Mouse (Mus musculus): ENCODE results near the gene Cartpt. TPM values are rescaled to one million over a fixed set of nuclear protein-coding genes. Genes with fewer than 3 reads are reported as not detected.
"Not testable (repeated sequence)": the region's sequence is repeated elsewhere in the genome, so short reads cannot be mapped to it uniquely, and the experiment has no call there.

The Cartpt gene
- polyA plus RNA-seq, 1 experiment from 2014 or later, result not detected

GRCm38 (mm10) chr13:99899670-99900556, 978 bp downstream of the Cartpt start:
- WGBS (ENCODE audit: insufficient replicate concordance), result 11% methylated on average over 38 of the region's 38 CpGs
- TF ChIP-seq EP300 (IDR thresholded peaks at IDR 0.05; ENCODE audit: low read depth), result no peak
- TF ChIP-seq CTCF (IDR thresholded peaks at IDR 0.05; ENCODE audit: low read depth), result no peak
- Histone ChIP-seq H3K4me1 (ENCODE audit: insufficient read depth) (no peaks in the 10 kb centered on the region), H3K27me3 (ENCODE audit: insufficient read depth, low read length) (peaks cover 29% of the 10 kb centered on the region), H3K9ac (replicated peaks) (no peak overlapping the region), H3K4me3 (ENCODE audit: low read depth, low read length) (no peak overlapping the region), H3K4me2 (ENCODE audit: low read depth, low read length) (no peak overlapping the region), H3K36me3 (replicated peaks; ENCODE audit: insufficient read depth, low read length) (no peaks in the 10 kb centered on the region), H3K9me3 (ENCODE audit: low read length) (no peaks in the 10 kb centered on the region), H3K27ac (ENCODE audit: low read depth) (no peak overlapping the region)
- ATAC-seq, result no peak
- DNase-seq, result no peak

- H3K4me3 ChIP-seq (ENCODE audit: low read depth, low read length), result no peak overlapping the region
- DNase-seq, result no peak
- no peak overlapping the region for H3K4me2 ChIP-seq (ENCODE audit: low read depth, low read length)
- peaks cover 29% of the 10 kb centered on the region for H3K27me3 ChIP-seq (ENCODE audit: insufficient read depth, low read length)
- no peaks in the 10 kb centered on the region for H3K9me3 ChIP-seq (ENCODE audit: low read length)
- TF ChIP-seq CTCF (IDR thresholded peaks at IDR 0.05; ENCODE audit: low read depth) (no peak), EP300 (IDR thresholded peaks at IDR 0.05; ENCODE audit: low read depth) (no peak)
- H3K36me3 ChIP-seq (replicated peaks; ENCODE audit: insufficient read depth, low read length), result no peaks in the 10 kb centered on the region
- no peak overlapping the region for H3K9ac ChIP-seq (replicated peaks)
- no peaks in the 10 kb centered on the region for H3K4me1 ChIP-seq (ENCODE audit: insufficient read depth)
- WGBS (ENCODE audit: insufficient replicate concordance), result 18% methylated on average over 14 of the region's 14 CpGs
- ATAC-seq, result no peak
- H3K27ac ChIP-seq (ENCODE audit: low read depth), result no peak overlapping the region
Measured at GRCm38 (mm10) chr13:99898816-99899215, 2.1 kb downstream of the Cartpt start.

DNA sequence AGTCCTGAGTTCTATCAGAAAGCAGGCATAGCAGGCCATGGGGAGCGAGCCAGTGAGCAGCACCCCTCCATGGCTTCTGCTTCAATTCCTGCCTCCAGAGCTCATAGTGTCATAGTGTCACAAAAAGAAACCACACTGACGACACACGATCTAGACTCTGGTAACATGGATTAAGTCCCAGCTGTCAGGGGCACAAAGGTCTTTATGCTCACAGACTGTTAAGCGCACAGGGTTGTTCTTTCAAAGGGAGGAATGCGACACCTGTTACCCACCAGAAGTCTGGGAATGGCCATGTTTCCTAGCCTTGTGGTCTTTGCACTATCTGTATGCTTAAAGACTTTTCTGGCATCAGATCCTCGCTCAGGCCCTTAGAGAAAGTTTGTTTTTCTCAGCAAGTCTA, 15.3 kb downstream of the Cartpt start:
- H3K4me2 ChIP-seq (ENCODE audit: low read depth, low read length), result no peak overlapping the region
- H3K9ac ChIP-seq (replicated peaks), result no peak overlapping the region
- TF ChIP-seq CTCF (IDR thresholded peaks at IDR 0.05; ENCODE audit: low read depth), result no peak
- TF ChIP-seq EP300 (IDR thresholded peaks at IDR 0.05; ENCODE audit: low read depth), result no peak
- 0 out of 2 replicates have a peak, but pooled peaks cover 3% of the 10 kb centered on the region for H3K27me3 ChIP-seq (ENCODE audit: insufficient read depth, low read length)
- H3K4me3 ChIP-seq (ENCODE audit: low read depth, low read length), result no peak overlapping the region
- no peaks in the 10 kb centered on the region for H3K9me3 ChIP-seq (ENCODE audit: low read length)
- H3K36me3 ChIP-seq (replicated peaks; ENCODE audit: insufficient read depth, low read length), result no peaks in the 10 kb centered on the region
- WGBS (ENCODE audit: insufficient replicate concordance), result 74% methylated on average over 6 of the region's 6 CpGs
- no peaks in the 10 kb centered on the region for H3K4me1 ChIP-seq (ENCODE audit: insufficient read depth)
- H3K27ac ChIP-seq (ENCODE audit: low read depth), result no peak overlapping the region
- DNase-seq, result no peak
- ATAC-seq, result no peak

DNA sequence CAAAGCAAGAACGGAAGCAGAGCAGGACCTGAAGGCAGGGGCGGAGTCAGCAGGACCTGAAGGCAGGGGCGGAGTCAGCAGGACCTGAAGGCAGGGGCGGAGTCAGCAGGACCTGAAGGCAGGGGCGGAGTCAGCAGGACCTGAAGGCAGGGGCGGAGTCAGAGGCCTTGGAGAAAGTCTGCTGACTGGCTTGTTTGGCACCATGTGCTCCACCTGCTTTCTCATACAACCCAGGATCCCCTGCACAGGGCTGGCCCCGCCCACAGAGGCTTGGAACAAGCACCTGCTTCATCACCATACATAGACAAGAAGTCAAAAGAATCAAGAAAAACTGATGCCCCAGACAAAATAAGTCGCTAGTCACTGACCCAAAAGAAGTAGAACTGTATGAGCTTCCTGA, 19.1 kb downstream of the Cartpt start:
- H3K36me3 ChIP-seq (replicated peaks; ENCODE audit: insufficient read depth, low read length); H3K27me3 ChIP-seq (ENCODE audit: insufficient read depth, low read length); H3K4me2 ChIP-seq (ENCODE audit: low read depth, low read length); DNase-seq; ATAC-seq; H3K9me3 ChIP-seq (ENCODE audit: low read length); H3K4me3 ChIP-seq (ENCODE audit: low read depth, low read length); H3K4me1 ChIP-seq (ENCODE audit: insufficient read depth); H3K27ac ChIP-seq (ENCODE audit: low read depth); H3K9ac ChIP-seq (replicated peaks): not testable (repeated sequence)
- WGBS (ENCODE audit: insufficient replicate concordance), result 58% methylated on average over 8 of the region's 8 CpGs

GRCm38 (mm10) chr13:99879696-99880095, 21.2 kb downstream of the Cartpt start:
- Histone ChIP-seq H3K27ac (ENCODE audit: low read depth) (no peak overlapping the region), H3K4me2 (ENCODE audit: low read depth, low read length) (no peak overlapping the region), H3K4me3 (ENCODE audit: low read depth, low read length) (no peak overlapping the region), H3K36me3 (replicated peaks; ENCODE audit: insufficient read depth, low read length) (no peaks in the 10 kb centered on the region), H3K4me1 (ENCODE audit: insufficient read depth) (no peaks in the 10 kb centered on the region), H3K9me3 (ENCODE audit: low read length) (no peaks in the 10 kb centered on the region), H3K27me3 (ENCODE audit: insufficient read depth, low read length) (0 out of 2 replicates have a peak, but pooled peaks cover 3% of the 10 kb centered on the region), H3K9ac (replicated peaks) (no peak overlapping the region)
- no peak for TF ChIP-seq EP300 (IDR thresholded peaks at IDR 0.05; ENCODE audit: low read depth)
- no peak for TF ChIP-seq CTCF (IDR thresholded peaks at IDR 0.05; ENCODE audit: low read depth)
- DNase-seq, result no peak
- no peak for ATAC-seq
- 59% methylated on average over 10 of the region's 10 CpGs for WGBS (ENCODE audit: insufficient replicate concordance)

DNA sequence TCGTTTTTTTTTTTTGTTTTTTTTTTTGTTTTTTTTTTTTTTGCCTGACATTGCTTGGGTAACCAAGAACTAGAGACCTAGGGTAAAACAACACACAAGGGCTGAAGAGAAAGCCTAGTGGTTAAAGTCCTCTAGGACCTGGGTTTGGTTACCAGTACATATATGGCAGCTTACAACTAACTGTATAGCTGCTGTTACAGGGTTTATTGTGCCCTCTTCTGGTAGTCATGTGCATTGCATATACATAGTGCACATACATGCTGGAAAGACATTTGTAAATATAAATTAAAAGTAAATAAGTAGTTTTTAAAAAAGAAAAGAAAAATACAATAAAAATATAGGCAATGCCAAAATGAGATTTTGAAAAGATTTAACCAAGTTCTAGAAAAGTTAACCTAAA, 28.8 kb downstream of the Cartpt start:
- TF ChIP-seq EP300 (IDR thresholded peaks at IDR 0.05; ENCODE audit: low read depth) (no peak), CTCF (IDR thresholded peaks at IDR 0.05; ENCODE audit: low read depth) (0 out of 2 replicates have a peak, but pooled peaks have one; percentile 24)
- H3K36me3 ChIP-seq (replicated peaks; ENCODE audit: insufficient read depth, low read length), result no peaks in the 10 kb centered on the region
- H3K4me3 ChIP-seq (ENCODE audit: low read depth, low read length), result no peak overlapping the region
- H3K9me3 ChIP-seq (ENCODE audit: low read length), result peaks cover 2% of the 10 kb centered on the region; the same call in 1 of the 2 replicates
- no peak overlapping the region for H3K27ac ChIP-seq (ENCODE audit: low read depth)
- no peak overlapping the region for H3K9ac ChIP-seq (replicated peaks)
- ATAC-seq (no peak), DNase-seq (no peak)
- no peaks in the 10 kb centered on the region for H3K4me1 ChIP-seq (ENCODE audit: insufficient read depth)
- no peaks in the 10 kb centered on the region for H3K27me3 ChIP-seq (ENCODE audit: insufficient read depth, low read length)
- H3K4me2 ChIP-seq (ENCODE audit: low read depth, low read length), result no peak overlapping the region
- WGBS (ENCODE audit: insufficient replicate concordance), result 37% methylated on average over 1 of the region's 1 CpGs
